14 mouse cellular contexts compared by ENCODE assay signal in the genomic region with DNA sequence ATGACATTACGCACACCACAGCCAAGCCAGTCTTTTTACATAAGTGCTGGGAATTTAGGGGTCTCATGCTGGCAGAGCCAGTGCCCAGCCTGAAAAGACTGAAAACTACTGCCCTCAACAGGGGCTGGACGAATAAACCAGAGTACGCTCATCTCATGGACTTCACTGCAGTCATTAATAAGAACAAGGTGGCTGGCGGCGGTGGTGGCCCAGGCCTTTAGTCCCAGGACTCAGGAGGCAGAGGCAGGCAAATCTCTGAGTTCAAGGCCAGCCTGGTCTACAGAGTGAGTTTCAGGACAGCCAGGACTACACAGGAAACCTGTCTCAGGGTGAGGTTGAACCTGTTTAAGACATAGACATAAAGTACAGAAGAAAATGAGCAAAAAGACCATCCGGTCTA. TPM values are rescaled to one million over a fixed set of nuclear protein-coding genes. Genes with fewer than 3 reads are reported as not detected.
DNase-seq lines count a peak whose midpoint lies in the region; ATAC-seq and TF ChIP-seq lines count a peak whose summit lies in the region.
"Had no signal": no experiment of that assay in that cellular context is flagged by ENCODE, and none has a peak within 500 bp of the region (broad histone marks: within the 10 kb centered on the region; RNA-seq: fewer than 3 reads in every experiment).

No protein-coding gene starts in this region.

- H3K36me3 ChIP-seq in heart, embryonic 12.5 days: peaks cover 3% of the 10 kb centered on the region
- 0 out of 2 replicates have a peak, but pooled peaks cover 5% of the 10 kb centered on the region for H3K36me3 ChIP-seq in neural tube, embryonic 13.5 days
- H3K36me3 ChIP-seq in limb, embryonic 12.5 days: peaks cover 12% of the 10 kb centered on the region
- peaks cover under 1% of the 10 kb centered on the region for H3K36me3 ChIP-seq in myocyte (ENCODE audit: control insufficient read depth, insufficient read depth)
- H3K36me3 ChIP-seq: midbrain, embryonic 15.5 days had no signal

- DNase-seq in heart, adult 18-20 months: no peak
- no peak for DNase-seq in neural tube, embryonic 10.5 days (ENCODE audit: extremely low spot score, low spot score)
- DNase-seq in frontal cortex, adult 2 months (ENCODE audit: extremely low spot score in 1 of 2, low spot score in 1 of 2): no peak
- DNase-seq: adrenal gland, adult 2 months; kidney, adult 11 months; lung, postnatal 14 days had no signal

- H3K79me2 ChIP-seq in myocyte (ENCODE audit: control insufficient read depth, insufficient read depth): peaks cover 28% of the 10 kb centered on the region

- H3K27ac ChIP-seq in heart, embryonic 12.5 days (ENCODE audit: poor library complexity, severe bottlenecking): peak overlapping the region; percentile 34; the same call in 1 of the 2 replicates
- no peak overlapping the region for H3K27ac ChIP-seq in neural tube, embryonic 13.5 days (replicated peaks)
- 0 out of 2 replicates have a peak overlapping the region, but pooled peaks have one; percentile 20 for H3K27ac ChIP-seq in limb, embryonic 12.5 days

- H3K4me2 ChIP-seq in heart, embryonic 12.5 days: no peak overlapping the region
- 0 out of 2 replicates have a peak overlapping the region, but pooled peaks have one; percentile 7 for H3K4me2 ChIP-seq in neural tube, embryonic 13.5 days
- H3K4me2 ChIP-seq in limb, embryonic 12.5 days: 0 out of 2 replicates have a peak overlapping the region, but pooled peaks have one; percentile 4
- H3K4me2 ChIP-seq in myocyte (ENCODE audit: low read depth): peak overlapping the region; percentile 67

- peaks cover 13% of the 10 kb centered on the region for H3K4me1 ChIP-seq in heart, embryonic 12.5 days (replicated peaks)
- peaks cover 21% of the 10 kb centered on the region for H3K4me1 ChIP-seq in neural tube, embryonic 13.5 days (replicated peaks)
- peaks cover 5% of the 10 kb centered on the region for H3K4me1 ChIP-seq in limb, embryonic 12.5 days (replicated peaks)

- WGBS in heart, embryonic 12.5 days: 93% methylated on average over 6 of the region's 6 CpGs
- 92% methylated on average over 6 of the region's 6 CpGs for WGBS in neural tube, embryonic 13.5 days
- 91% methylated on average over 6 of the region's 6 CpGs for WGBS in limb, embryonic 12.5 days

- no peak overlapping the region for H3K9ac ChIP-seq in heart, embryonic 12.5 days
- no peak overlapping the region for H3K9ac ChIP-seq in neural tube, embryonic 13.5 days
- no peak overlapping the region for H3K9ac ChIP-seq in limb, embryonic 12.5 days (replicated peaks)

- no peak overlapping the region for H3ac ChIP-seq in myocyte (ENCODE audit: control insufficient read depth, insufficient read length)

- H3K9me3 ChIP-seq in heart, embryonic 12.5 days (replicated peaks): no peaks in the 10 kb centered on the region
- no peaks in the 10 kb centered on the region for H3K9me3 ChIP-seq in neural tube, embryonic 13.5 days
- no peaks in the 10 kb centered on the region for H3K9me3 ChIP-seq in limb, embryonic 12.5 days
- H3K9me3 ChIP-seq: embryonic facial prominence, embryonic 13.5 days; midbrain, embryonic 15.5 days had no signal

- TF ChIP-seq POLR2A in myocyte (IDR thresholded peaks at IDR 0.05; ENCODE audit: insufficient read length, low read depth): no peak

- no peak for ATAC-seq in heart, embryonic 12.5 days (ENCODE audit: insufficient number of reproducible peaks, low FRiP score)
- ATAC-seq in neural tube, embryonic 13.5 days (ENCODE audit: low read depth): no peak
- ATAC-seq in limb, embryonic 12.5 days (ENCODE audit: insufficient number of reproducible peaks, insufficient read depth, low FRiP score, low TSS enrichment, low read depth): no peak

- no peak overlapping the region for H3K4me3 ChIP-seq in heart, embryonic 12.5 days
- H3K4me3 ChIP-seq in neural tube, embryonic 13.5 days: no peak overlapping the region
- no peak overlapping the region for H3K4me3 ChIP-seq in limb, embryonic 12.5 days (replicated peaks)
- peak overlapping the region; percentile 61 for H3K4me3 ChIP-seq in myocyte

- no peaks in the 10 kb centered on the region for H3K27me3 ChIP-seq in heart, embryonic 12.5 days (replicated peaks)
- 0 out of 2 replicates have a peak, but pooled peaks cover under 1% of the 10 kb centered on the region for H3K27me3 ChIP-seq in neural tube, embryonic 13.5 days
- no peaks in the 10 kb centered on the region for H3K27me3 ChIP-seq in limb, embryonic 12.5 days
- H3K27me3 ChIP-seq in myocyte (ENCODE audit: control insufficient read depth, insufficient read depth, insufficient read length): no peaks in the 10 kb centered on the region
- H3K27me3 ChIP-seq: embryonic facial prominence, embryonic 13.5 days; midbrain, embryonic 15.5 days had no signal

TF ChIP-seq in myocyte, 11 proteins besides CTCF, POLR2A, EP300 and RAD21:
- TF ChIP-seq CEBPB (IDR thresholded peaks at IDR 0.05; ENCODE audit: insufficient read depth, poor library complexity, severe bottlenecking): no peak

RNA-seq across cellular contexts. Expression of gene Nprl3, which starts 1.3 kb away (rescaled TPM):
- 38.6 and 42.8 TPM in 2 replicates for polyA plus RNA-seq in heart, embryonic 12.5 days (2016; fragmentation: Nextera tagmentation; extraction: Ambion mirVana)
- 10 to 100 TPM; 22.6 to 28.5 TPM for total RNA-seq in heart, adult 18-20 months (2021)
- polyA plus RNA-seq in neural tube, embryonic 13.5 days (2015; fragmentation: Nextera tagmentation; extraction: Ambion mirVana): 39.8 and 42.8 TPM in 2 replicates
- 43.7 and 47.8 TPM in 2 replicates for polyA plus RNA-seq in limb, embryonic 12.5 days (2016; fragmentation: Nextera tagmentation; extraction: Ambion mirVana)
- polyA plus RNA-seq in myocyte (2012; fragmentation: generic; extraction: Trizol): 57.4 TPM
- 75.7 and 85.2 TPM in 2 replicates for polyA plus RNA-seq in frontal cortex, adult 2 months (2012; rRNA removed)

RNA-seq across cellular contexts. Expression of gene Hba-x, which starts 10.0 kb away (rescaled TPM):
- polyA plus RNA-seq in heart, embryonic 12.5 days (2016; fragmentation: Nextera tagmentation; extraction: Ambion mirVana): 5,912 and 6,218 TPM in 2 replicates
- total RNA-seq in heart, adult 18-20 months (2021): not detected
- 319 and 454 TPM in 2 replicates for polyA plus RNA-seq in neural tube, embryonic 13.5 days (2015; fragmentation: Nextera tagmentation; extraction: Ambion mirVana)
- 1,526 and 1,620 TPM in 2 replicates for polyA plus RNA-seq in limb, embryonic 12.5 days (2016; fragmentation: Nextera tagmentation; extraction: Ambion mirVana)
- not detected for polyA plus RNA-seq in myocyte (2012; fragmentation: generic; extraction: Trizol)
- polyA plus RNA-seq in frontal cortex, adult 2 months (2012; rRNA removed): 5.3 and 14.7 TPM in 2 replicates
- total RNA-seq: adrenal gland, adult 2 months; heart, adult 8-10 months; left cerebral cortex, postnatal 36 days had no signal
- polyA plus RNA-seq: adrenal gland, adult 2 months had no signal

RNA-seq across cellular contexts. Expression of gene Hba-a1, which starts 17.1 kb away (rescaled TPM):
- polyA plus RNA-seq in heart, embryonic 12.5 days (2016; fragmentation: Nextera tagmentation; extraction: Ambion mirVana): 11,592 and 12,808 TPM in 2 replicates
- total RNA-seq in heart, adult 18-20 months (2021): 1,000 to 10,000 TPM; 7,280 to 8,683 TPM
- polyA plus RNA-seq in neural tube, embryonic 13.5 days (2015; fragmentation: Nextera tagmentation; extraction: Ambion mirVana): 2,421 and 2,557 TPM in 2 replicates
- polyA plus RNA-seq in limb, embryonic 12.5 days (2016; fragmentation: Nextera tagmentation; extraction: Ambion mirVana): 3,017 and 3,206 TPM in 2 replicates
- polyA plus RNA-seq in myocyte (2012; fragmentation: generic; extraction: Trizol): 12.3 TPM
- polyA plus RNA-seq in frontal cortex, adult 2 months (2012; rRNA removed): 138 and 217 TPM in 2 replicates

RNA-seq across cellular contexts. Expression of gene Hbq1b, which starts 20.6 kb away (rescaled TPM):
- 15.7 and 18.1 TPM in 2 replicates for polyA plus RNA-seq in heart, embryonic 12.5 days (2016; fragmentation: Nextera tagmentation; extraction: Ambion mirVana)
- total RNA-seq in heart, adult 18-20 months (2021): 1 to 10 TPM in 1 of 2 experiments, not detected in 1; 1.4 TPM
- polyA plus RNA-seq in neural tube, embryonic 13.5 days (2015; fragmentation: Nextera tagmentation; extraction: Ambion mirVana): 2.0 and 3.0 TPM in 2 replicates
- polyA plus RNA-seq in limb, embryonic 12.5 days (2016; fragmentation: Nextera tagmentation; extraction: Ambion mirVana): 3.5 and 3.9 TPM in 2 replicates
- polyA plus RNA-seq in myocyte (2012; fragmentation: generic; extraction: Trizol): 0.16 TPM
- polyA plus RNA-seq in frontal cortex, adult 2 months (2012; rRNA removed): 0.50 and 0.71 TPM in 2 replicates
- total RNA-seq: left cerebral cortex, postnatal 36 days had no signal

RNA-seq across cellular contexts. Expression of gene Hba-a2, which starts 30.1 kb away (rescaled TPM):
- polyA plus RNA-seq in heart, embryonic 12.5 days (2016; fragmentation: Nextera tagmentation; extraction: Ambion mirVana): 25,253 and 27,825 TPM in 2 replicates
- total RNA-seq in heart, adult 18-20 months (2021): 1,000 to 10,000 TPM; 8,094 to 8,438 TPM
- polyA plus RNA-seq in neural tube, embryonic 13.5 days (2015; fragmentation: Nextera tagmentation; extraction: Ambion mirVana): 5,548 and 5,687 TPM in 2 replicates
- 6,550 and 6,738 TPM in 2 replicates for polyA plus RNA-seq in limb, embryonic 12.5 days (2016; fragmentation: Nextera tagmentation; extraction: Ambion mirVana)
- not detected for polyA plus RNA-seq in myocyte (2012; fragmentation: generic; extraction: Trizol)
- polyA plus RNA-seq in frontal cortex, adult 2 months (2012; rRNA removed): 443 and 591 TPM in 2 replicates

Comparison
In these comparisons a context has a peak if more than half of its experiments do, and no peak if none do; other contexts are left out.
1. RNA of gene Hba-x, which starts 10.0 kb away (polyA plus RNA-seq): 5,912 to 6,218 TPM in heart, embryonic 12.5 days, 1,526 to 1,620 TPM in limb, embryonic 12.5 days and 319 to 454 TPM in neural tube, embryonic 13.5 days; 5.3 to 14.7 TPM in frontal cortex, adult 2 months and not detected in myocyte (single experiment); every median in the first group is over 10 times any median in the second.
2. RNA of gene Hba-a1, which starts 17.1 kb away (polyA plus RNA-seq): 11,592 to 12,808 TPM in heart, embryonic 12.5 days, 3,017 to 3,206 TPM in limb, embryonic 12.5 days and 2,421 to 2,557 TPM in neural tube, embryonic 13.5 days; 138 to 217 TPM in frontal cortex, adult 2 months and 12.3 TPM in myocyte (single experiment); every median in the first group is over 10 times any median in the second.